Mouse (Mus musculus) spleen, adult 10 weeks (tissue): ENCODE data around the gene Vamp5. TPM values are rescaled to one million over a fixed set of nuclear protein-coding genes. Genes with fewer than 3 reads are reported as not detected.

Experiments used
- polyA plus RNA-seq: library from polyadenylated mRNA; stranded (reverse); fragments of 350-450 nt; fragmentation: Illumina TruSeq; extraction: RNeasy Lipid Tissue Mini Kit (QIAGEN cat#74804); gene quantifications from one replicate; pipeline ENCODE4 v1.2.3, GENCODE M21; 2015; ENCODE audit warnings: low replicate concordance; ENCODE audit not compliant: insufficient read depth

The Vamp5 gene
- polyA plus RNA-seq, result 41.5 TPM

GRCm38 (mm10) chr6:72380131-72380770 lies at the start of gene Vamp5:
Gene Vamp5, minus strand, starts transcription at chr6:72380468.

GRCm38 (mm10) chr6:72414076-72414756 lies 33.9 kb upstream of the Vamp5 start, which contains the start of gene Ggcx:
Gene Ggcx, plus strand, starts transcription at chr6:72414308.

GRCm38 (mm10) chr6:72389941-72390771 lies 9.9 kb upstream of the Vamp5 start, which contains the start of gene Vamp8:
Gene Vamp8, minus strand, starts transcription at chr6:72390703.

GRCm38 (mm10) chr6:72366844-72367443 lies 13.3 kb downstream of the Vamp5 start, which contains the start of gene Rnf181:
Gene Rnf181, minus strand, starts transcription at chr6:72366956.

GRCm38 (mm10) chr6:72355066-72355911 lies 25.0 kb downstream of the Vamp5 start, which contains the start of gene Tmem150a:
Gene Tmem150a, plus strand, starts transcription at chr6:72355447.

GRCm38 (mm10) chr6:72347166-72347941 lies 32.9 kb downstream of the Vamp5 start, which contains the start of gene 0610030E20Rik:
Gene 0610030E20Rik, plus strand, starts transcription at chr6:72347317.

GRCm38 (mm10) chr6:72345074-72345567 lies 35.1 kb downstream of the Vamp5 start, which contains the start of gene Usp39:
Gene Usp39, minus strand, starts transcription at chr6:72345184.

Other genes with a start within 250 kb of the Vamp5 start
- 2.0 TPM for gene Atoh8, start 144.9 kb downstream of the Vamp5 start, polyA plus RNA-seq
- not detected for gene Sftpb, start 75.9 kb downstream of the Vamp5 start, polyA plus RNA-seq
- gene Usp39, start 35.3 kb downstream of the Vamp5 start, polyA plus RNA-seq, result 41.6 TPM
- gene 0610030E20Rik, start 33.2 kb downstream of the Vamp5 start, polyA plus RNA-seq, result 79.0 TPM
- 5.1 TPM for gene Tmem150a, start 25.0 kb downstream of the Vamp5 start, polyA plus RNA-seq
- 188 TPM for gene Rnf181, start 13.5 kb downstream of the Vamp5 start, polyA plus RNA-seq
- 177 TPM for gene Vamp8, start 10.2 kb upstream of the Vamp5 start, polyA plus RNA-seq
- 17.5 TPM for gene Ggcx, start 33.8 kb upstream of the Vamp5 start, polyA plus RNA-seq
- 337 TPM for gene Mat2a, start 59.1 kb upstream of the Vamp5 start, polyA plus RNA-seq
- gene Sh2d6, start 141.2 kb upstream of the Vamp5 start, polyA plus RNA-seq, result not detected
- 95.7 TPM for gene Capg, start 163.9 kb upstream of the Vamp5 start, polyA plus RNA-seq
- 14.5 TPM for gene Elmod3, start 217.9 kb upstream of the Vamp5 start, polyA plus RNA-seq
- gene Retsat, start 218.0 kb upstream of the Vamp5 start, polyA plus RNA-seq, result 3.6 TPM
- 109 TPM for gene Tgoln1, start 236.5 kb upstream of the Vamp5 start, polyA plus RNA-seq